Mouse (Mus musculus): ENCODE results near the gene Tmem259. TPM values are rescaled to one million over a fixed set of nuclear protein-coding genes. Genes with fewer than 3 reads are reported as not detected.
A peak's percentile ranks its signal among the peaks of the same experiment; 100 is the strongest.

Tmem259 gene
- polyA plus RNA-seq (2017; shearing (Covaris generic)) = 1 to 10 TPM; 2.0 to 2.5 (median 2.0) TPM

- ATAC-seq = peak; percentile 67
Observed at GRCm38 (mm10) chr10:79984195-79984816, at the start of gene Tmem259. Gene Tmem259 (minus strand): TSS chr10:79984330.

GRCm38 (mm10) chr10:80032799-80033480 is 48.8 kb upstream of the Tmem259 start:
- peak; percentile 69 for ATAC-seq

GRCm38 (mm10) chr10:80030736-80031135 is 46.6 kb upstream of the Tmem259 start:
- no peak for ATAC-seq

GRCm38 (mm10) chr10:80030191-80030590 is 46.1 kb upstream of the Tmem259 start:
- no peak for ATAC-seq

- ATAC-seq = no peak
Observed at GRCm38 (mm10) chr10:80028521-80028846, 44.4 kb upstream of the Tmem259 start.

- no peak for ATAC-seq
Observed at GRCm38 (mm10) chr10:80027681-80028520, 43.8 kb upstream of the Tmem259 start.

GRCm38 (mm10) chr10:80025889-80026288 is 41.8 kb upstream of the Tmem259 start:
- no peak for ATAC-seq

GRCm38 (mm10) chr10:80025463-80025862 is 41.3 kb upstream of the Tmem259 start:
- no peak for ATAC-seq

GRCm38 (mm10) chr10:80025044-80025347 is 40.9 kb upstream of the Tmem259 start:
- ATAC-seq = no peak

- peak; percentile 92 for ATAC-seq
Observed at GRCm38 (mm10) chr10:80024229-80025043, 40.3 kb upstream of the Tmem259 start.

- peak; percentile 21 for ATAC-seq
Observed at GRCm38 (mm10) chr10:80023758-80024157, 39.6 kb upstream of the Tmem259 start.

GRCm38 (mm10) chr10:80022806-80023205 is 38.7 kb upstream of the Tmem259 start:
- no peak for ATAC-seq

- ATAC-seq = no peak
Observed at GRCm38 (mm10) chr10:80022164-80022563, 38.0 kb upstream of the Tmem259 start.

GRCm38 (mm10) chr10:80021320-80021641 is 37.2 kb upstream of the Tmem259 start:
- no peak for ATAC-seq

GRCm38 (mm10) chr10:80020603-80021319 is 36.6 kb upstream of the Tmem259 start:
- ATAC-seq = no peak

- no peak for ATAC-seq
Observed at GRCm38 (mm10) chr10:80020191-80020590, 36.1 kb upstream of the Tmem259 start.

- ATAC-seq = no peak
Observed at GRCm38 (mm10) chr10:80019471-80020131, 35.5 kb upstream of the Tmem259 start.

- peak; percentile 24 for ATAC-seq
Observed at GRCm38 (mm10) chr10:80018739-80019297, 34.7 kb upstream of the Tmem259 start.

- ATAC-seq = no peak
Observed at GRCm38 (mm10) chr10:80017771-80018170, 33.6 kb upstream of the Tmem259 start.

- ATAC-seq = peak; percentile 53
Observed at GRCm38 (mm10) chr10:80017361-80017760, 33.2 kb upstream of the Tmem259 start.

GRCm38 (mm10) chr10:80016931-80017330 is 32.8 kb upstream of the Tmem259 start:
- ATAC-seq = no peak

Data from inflammation-experienced regulatory T-cells, adult 6 months (primary cell).